Mouse (Mus musculus): Measurements from ENCODE around the gene Stoml1.

- TF ChIP-seq EP300 (IDR thresholded peaks at IDR 0.05; ENCODE audit: low read depth in 1 of 2, low read length in 2 of 2), result no peak
- TF ChIP-seq POLR2A (IDR thresholded peaks at IDR 0.05; ENCODE audit: control insufficient read depth in 1 of 2, insufficient read depth in 1 of 2, low read depth in 1 of 2, low read length in 2 of 2, poor library complexity in 1 of 2), result no peak
- TF ChIP-seq BHLHE40 (IDR thresholded peaks at IDR 0.05; ENCODE audit: borderline replicate concordance, low read depth, low read length), result no peak
- TF ChIP-seq NELFE (IDR thresholded peaks at IDR 0.05; ENCODE audit: low read depth, low read length), result no peak
- no peak for TF ChIP-seq ELF1 (IDR thresholded peaks at IDR 0.05; ENCODE audit: low read depth, low read length)
- TF ChIP-seq MEF2A (IDR thresholded peaks at IDR 0.05; ENCODE audit: extremely low read depth, insufficient replicate concordance, low read depth, low read length, poor library complexity, severe bottlenecking), result no peak
- TF ChIP-seq CTCF (IDR thresholded peaks at IDR 0.05 in 2 of 3, conservative IDR thresholded peaks at IDR 0.05 in 1 of 3; ENCODE audit: control insufficient read depth in 1 of 3, insufficient read depth in 1 of 3, low read depth in 2 of 3, low read length in 3 of 3, poor library complexity in 1 of 3, severe bottlenecking in 1 of 3), result no peak
- TF ChIP-seq POLR2AphosphoS2 (IDR thresholded peaks at IDR 0.05; ENCODE audit: low read length), result no peak
- no peak for TF ChIP-seq ZNF384 (IDR thresholded peaks at IDR 0.05; ENCODE audit: low read depth, low read length)
- no peak for TF ChIP-seq MAX (IDR thresholded peaks at IDR 0.05; ENCODE audit: low read length)
These were observed 47.0 kb upstream of the Stoml1 start for GRCm38 (mm10) chr9:58206013-58206412.

Data from MEL (cell line).